Mouse (Mus musculus) liver, embryonic 14.5 days (tissue): ENCODE measurements around the gene Cracr2b.

Experiments
- CTCF ChIP-seq: IDR thresholded peaks from 2 replicates; pipeline ENCODE4 v1.5.1; 2016; ENCODE audit warnings: antibody characterized with exemption, low read depth, control low read depth
- EP300 ChIP-seq: IDR thresholded peaks from 2 replicates; pipeline ENCODE4 v1.6.1; 2016; ENCODE audit warnings: antibody characterized with exemption, low read depth

DNA sequence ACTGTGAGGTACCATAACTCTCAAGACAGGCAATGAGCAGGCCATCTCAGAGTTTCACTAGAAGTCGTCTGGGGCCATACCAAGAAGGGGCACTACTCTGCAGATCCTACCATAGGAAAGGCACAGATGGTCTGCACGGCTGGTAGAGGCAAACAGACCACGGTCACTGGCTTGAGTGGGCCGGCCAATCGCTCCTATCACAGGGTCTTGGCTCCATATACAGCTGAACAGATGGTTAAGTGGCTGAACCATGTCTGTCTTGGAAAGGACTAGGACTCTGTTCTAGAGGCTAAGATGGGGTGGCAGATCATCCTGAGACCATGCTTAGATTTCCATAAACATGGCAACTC lies 41.6 kb downstream of the Cracr2b start:
- TF ChIP-seq CTCF (no peak), EP300 (no peak)
